Mouse (Mus musculus): ENCODE measurements around the gene Pyy. TPM values are rescaled to one million over a fixed set of nuclear protein-coding genes. Genes with fewer than 3 reads are reported as not detected.

Pyy gene
- 3.6 TPM in 1 of 2 replicates, not detected in the other for polyA plus RNA-seq (2015; fragmentation: Nextera tagmentation; extraction: Ambion mirVana)

DNA sequence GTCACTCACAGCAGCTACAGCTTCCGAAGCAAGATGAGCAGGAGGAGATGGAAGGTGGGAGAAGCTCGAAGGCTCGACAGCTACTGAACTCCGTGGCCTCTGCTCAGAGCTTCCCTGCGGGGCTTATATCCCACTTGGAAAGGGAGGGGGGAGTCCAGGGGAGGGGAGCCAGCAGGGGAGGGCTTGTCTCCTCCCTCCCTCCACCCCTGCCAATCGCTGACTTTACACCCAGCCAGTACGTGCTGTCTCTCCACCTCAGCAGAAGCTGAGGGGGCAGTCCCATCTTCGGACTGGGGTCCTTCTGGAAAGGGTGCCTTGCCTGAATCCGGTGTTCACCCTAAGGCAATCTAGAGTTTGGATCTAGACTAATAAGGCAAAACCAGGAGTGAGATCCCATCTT lies at the start of gene Pyy:
Gene Pyy, minus strand, starts transcription at position 101 of the 400 bp plus-strand sequence.
- Histone ChIP-seq H3K27ac (no peak within 1 kb of the TSS), H3K9ac (no peak within 1 kb of the TSS), H3K36me3 (no peaks in the 10 kb centered on the region), H3K9me3 (replicated peaks) (no peaks in the 10 kb centered on the region), H3K4me3 (replicated peaks) (peak within 1 kb of the TSS; percentile 23), H3K4me1 (peaks cover 10% of the 10 kb centered on the region; the same call in 1 of the 2 replicates), H3K4me2 (peak within 1 kb of the TSS; percentile 47), H3K27me3 (peaks cover 74% of the 10 kb centered on the region)
- no peak for ATAC-seq (replicated peaks; ENCODE audit: low FRiP score)
- WGBS: 9% methylated on average over 9 of the region's 9 CpGs

- Histone ChIP-seq H3K36me3 (peaks cover 39% of the 10 kb centered on the region), H3K27ac (no peak overlapping the region), H3K27me3 (no peaks in the 10 kb centered on the region), H3K9me3 (replicated peaks) (no peaks in the 10 kb centered on the region), H3K9ac (no peak overlapping the region), H3K4me2 (peak overlapping the region; percentile 87), H3K4me3 (replicated peaks) (0 out of 2 replicates have a peak overlapping the region, but pooled peaks have one; percentile 81), H3K4me1 (peaks cover 10% of the 10 kb centered on the region)
- ATAC-seq (replicated peaks; ENCODE audit: low FRiP score): peak; percentile 69; the same call in 1 of the 2 replicates
- WGBS: 11% methylated on average over 1 of the region's 1 CpGs
These were observed 49.1 kb upstream of the Pyy start for GRCm38 (mm10) chr11:102156786-102157089.

GRCm38 (mm10) chr11:102156039-102156785 lies 48.6 kb upstream of the Pyy start, which contains the start of gene Tmem101:
Gene Tmem101 (minus strand): TSS chr11:102156404.
- Histone ChIP-seq H3K9me3 (replicated peaks) (no peaks in the 10 kb centered on the region), H3K27ac (peak within 1 kb of the TSS; percentile 67), H3K9ac (peak within 1 kb of the TSS; percentile 84), H3K4me3 (replicated peaks) (peak within 1 kb of the TSS; percentile 81), H3K36me3 (peaks cover 34% of the 10 kb centered on the region), H3K4me2 (peak within 1 kb of the TSS; percentile 87), H3K4me1 (peaks cover 10% of the 10 kb centered on the region), H3K27me3 (no peaks in the 10 kb centered on the region)
- peak; percentile 85 for ATAC-seq (replicated peaks; ENCODE audit: low FRiP score)
- under 1% methylated on average over 37 of the region's 37 CpGs for WGBS

GRCm38 (mm10) chr11:102147213-102147989 lies 39.8 kb upstream of the Pyy start:
- no peak overlapping the region for H3K27ac ChIP-seq
- no peaks in the 10 kb centered on the region for H3K9me3 ChIP-seq (replicated peaks)
- 0 out of 2 replicates have a peak overlapping the region, but pooled peaks have one; percentile 9 for H3K9ac ChIP-seq
- peak overlapping the region; percentile 60 for H3K4me2 ChIP-seq
- peaks cover 2% of the 10 kb centered on the region; the same call in 1 of the 2 replicates for H3K36me3 ChIP-seq
- 11% methylated on average over 34 of the region's 34 CpGs for WGBS
- H3K4me3 ChIP-seq (replicated peaks): peak overlapping the region; percentile 17
- peaks cover 38% of the 10 kb centered on the region for H3K4me1 ChIP-seq
- H3K27me3 ChIP-seq: peaks cover 71% of the 10 kb centered on the region
- peak; percentile 15; the same call in 1 of the 2 replicates for ATAC-seq (replicated peaks; ENCODE audit: low FRiP score)

- H3K4me2 ChIP-seq: peak overlapping the region; percentile 60
- peak overlapping the region; percentile 37; the same call in 1 of the 2 replicates for H3K4me3 ChIP-seq (replicated peaks)
- H3K9ac ChIP-seq: no peak overlapping the region
These were observed 38.9 kb upstream of the Pyy start for GRCm38 (mm10) chr11:102146531-102146930.

DNA sequence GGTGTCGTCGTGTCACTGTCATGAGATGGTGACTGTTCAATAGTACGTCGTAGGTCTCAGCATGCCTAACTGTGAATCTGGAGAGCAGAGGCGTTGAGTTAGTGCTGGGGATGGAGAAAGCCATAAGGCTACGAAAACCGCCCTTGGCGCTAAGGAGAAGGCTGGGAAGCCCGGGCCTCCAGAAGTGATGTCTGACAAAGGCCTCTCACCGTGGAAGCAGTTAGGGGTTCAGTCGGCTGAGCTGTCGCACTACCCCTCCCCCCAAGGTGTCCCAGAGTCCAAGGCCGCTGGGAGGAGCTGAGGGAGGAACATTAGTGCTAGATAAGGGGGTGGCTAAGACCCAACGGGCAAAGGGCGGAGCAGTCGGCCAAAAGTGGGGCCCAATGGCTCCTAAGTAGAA lies 38.4 kb upstream of the Pyy start:
- peaks cover 71% of the 10 kb centered on the region for H3K27me3 ChIP-seq
- H3K27ac ChIP-seq: no peak overlapping the region
- H3K9ac ChIP-seq: no peak overlapping the region
- H3K9me3 ChIP-seq (replicated peaks): no peaks in the 10 kb centered on the region
- ATAC-seq (replicated peaks; ENCODE audit: low FRiP score): no peak
- WGBS: 4% methylated on average over 16 of the region's 16 CpGs
- H3K4me1 ChIP-seq: peaks cover 38% of the 10 kb centered on the region
- peak overlapping the region; percentile 37 for H3K4me3 ChIP-seq (replicated peaks)
- no peaks in the 10 kb centered on the region for H3K36me3 ChIP-seq
- H3K4me2 ChIP-seq: peak overlapping the region; percentile 60

More at GRCm38 (mm10) chr11:102146531-102146930, 38.9 kb upstream of the Pyy start:
- H3K36me3 ChIP-seq: no peaks in the 10 kb centered on the region
- no peaks in the 10 kb centered on the region for H3K9me3 ChIP-seq (replicated peaks)
- WGBS: 11% methylated on average over 17 of the region's 17 CpGs
- H3K4me1 ChIP-seq: peaks cover 38% of the 10 kb centered on the region
- H3K27ac ChIP-seq: no peak overlapping the region
- peaks cover 71% of the 10 kb centered on the region for H3K27me3 ChIP-seq
- ATAC-seq (replicated peaks; ENCODE audit: low FRiP score): no peak

DNA sequence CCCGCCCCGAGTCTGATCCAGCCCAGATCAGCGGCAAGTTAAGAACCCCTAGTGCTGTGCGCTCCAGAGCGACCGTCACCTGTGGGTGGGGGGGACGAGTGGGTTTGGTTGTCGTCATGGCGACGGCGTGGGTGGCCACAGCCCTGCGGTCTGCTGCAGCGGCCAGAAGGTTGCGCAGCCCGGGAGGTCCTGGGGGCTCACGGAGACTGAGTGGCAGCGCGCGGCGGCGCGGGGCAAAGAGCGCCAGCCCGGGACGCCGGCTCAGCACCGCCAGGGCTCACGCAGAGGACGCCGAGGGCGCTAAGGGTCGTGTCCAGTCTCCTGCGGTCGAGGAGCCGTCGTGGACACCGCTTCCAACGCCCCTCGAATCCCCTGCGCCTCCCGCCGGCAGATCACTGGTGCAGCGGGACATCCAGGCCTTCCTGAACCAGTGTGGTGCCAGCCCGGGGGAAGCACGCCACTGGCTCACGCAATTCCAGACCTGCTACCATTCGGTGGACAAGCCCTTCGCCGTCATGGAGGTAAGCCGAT lies 37.9 kb upstream of the Pyy start, which contains the start of gene Nags:
Gene Nags, plus strand, starts transcription at position 43 of the 531 bp plus-strand sequence.
- ATAC-seq (replicated peaks; ENCODE audit: low FRiP score): no peak
- Histone ChIP-seq H3K9ac (0 out of 2 replicates have a peak within 1 kb of the TSS, but pooled peaks have one; percentile 31), H3K4me2 (peak within 1 kb of the TSS; percentile 60), H3K36me3 (no peaks in the 10 kb centered on the region), H3K4me1 (peaks cover 38% of the 10 kb centered on the region), H3K4me3 (replicated peaks) (peak within 1 kb of the TSS; percentile 37), H3K9me3 (replicated peaks) (no peaks in the 10 kb centered on the region), H3K27me3 (peaks cover 71% of the 10 kb centered on the region), H3K27ac (no peak within 1 kb of the TSS)
- under 1% methylated on average over 50 of the region's 50 CpGs for WGBS

- Histone ChIP-seq H3K36me3 (no peaks in the 10 kb centered on the region), H3K4me2 (peak overlapping the region; percentile 60), H3K27ac (no peak overlapping the region), H3K4me3 (replicated peaks) (peak overlapping the region; percentile 37), H3K27me3 (peaks cover 71% of the 10 kb centered on the region), H3K9me3 (replicated peaks) (no peaks in the 10 kb centered on the region), H3K4me1 (peaks cover 38% of the 10 kb centered on the region), H3K9ac (0 out of 2 replicates have a peak overlapping the region, but pooled peaks have one; percentile 31)
- 25% methylated on average over 13 of the region's 13 CpGs for WGBS
- ATAC-seq (replicated peaks; ENCODE audit: low FRiP score): 0 out of 2 replicates have a peak, but pooled peaks have one; percentile 43
These were observed 37.4 kb upstream of the Pyy start for GRCm38 (mm10) chr11:102144957-102145470.

GRCm38 (mm10) chr11:102142355-102142754 lies 34.7 kb upstream of the Pyy start:
- 55% methylated on average over 7 of the region's 7 CpGs for WGBS

GRCm38 (mm10) chr11:102140508-102140907 lies 32.9 kb upstream of the Pyy start:
- no peak overlapping the region for H3K4me3 ChIP-seq (replicated peaks)
- peaks cover 19% of the 10 kb centered on the region for H3K4me1 ChIP-seq
- H3K9ac ChIP-seq: no peak overlapping the region
- ATAC-seq (replicated peaks; ENCODE audit: low FRiP score): no peak
- 6% methylated on average over 5 of the region's 5 CpGs for WGBS
- H3K9me3 ChIP-seq (replicated peaks): no peaks in the 10 kb centered on the region
- H3K4me2 ChIP-seq: no peak overlapping the region
- H3K27me3 ChIP-seq: peaks cover 46% of the 10 kb centered on the region
- H3K36me3 ChIP-seq: no peaks in the 10 kb centered on the region
- H3K27ac ChIP-seq: no peak overlapping the region

More at GRCm38 (mm10) chr11:102142355-102142754, 34.7 kb upstream of the Pyy start:
- no peaks in the 10 kb centered on the region for H3K9me3 ChIP-seq (replicated peaks)
- peaks cover 65% of the 10 kb centered on the region for H3K27me3 ChIP-seq
- 0 out of 2 replicates have a peak overlapping the region, but pooled peaks have one; percentile 9 for H3K27ac ChIP-seq
- no peaks in the 10 kb centered on the region for H3K36me3 ChIP-seq
- no peak overlapping the region for H3K4me3 ChIP-seq (replicated peaks)
- H3K9ac ChIP-seq: no peak overlapping the region
- peaks cover 34% of the 10 kb centered on the region for H3K4me1 ChIP-seq
- ATAC-seq (replicated peaks; ENCODE audit: low FRiP score): no peak
- no peak overlapping the region for H3K4me2 ChIP-seq

DNA sequence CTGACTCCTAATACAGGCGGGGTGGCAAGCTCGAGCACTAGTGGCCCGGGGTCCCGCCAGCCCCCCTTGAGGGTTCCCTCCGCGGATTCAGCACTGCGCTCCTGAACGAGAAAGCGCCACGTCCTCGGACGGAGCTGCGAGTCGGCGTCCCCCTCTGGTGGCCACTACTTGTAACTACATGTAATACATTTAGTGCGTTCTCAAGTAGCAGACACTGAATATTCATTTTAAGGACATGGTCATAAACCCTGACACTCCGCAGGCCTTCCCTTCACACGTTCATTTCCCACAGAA lies 30.8 kb upstream of the Pyy start:
- 0 out of 2 replicates have a peak overlapping the region, but pooled peaks have one; percentile 36 for H3K9ac ChIP-seq
- no peaks in the 10 kb centered on the region for H3K36me3 ChIP-seq
- peak overlapping the region; percentile 32 for H3K4me3 ChIP-seq (replicated peaks)
- WGBS: under 1% methylated on average over 18 of the region's 18 CpGs
- no peaks in the 10 kb centered on the region for H3K9me3 ChIP-seq (replicated peaks)
- no peak overlapping the region for H3K27ac ChIP-seq
- ATAC-seq (replicated peaks; ENCODE audit: low FRiP score): no peak
- peaks cover 25% of the 10 kb centered on the region for H3K27me3 ChIP-seq
- peak overlapping the region; percentile 67 for H3K4me2 ChIP-seq
- H3K4me1 ChIP-seq: 0 out of 2 replicates have a peak, but pooled peaks cover 25% of the 10 kb centered on the region

All from kidney, embryonic 15.5 days (tissue).